Comparison of ENCODE assay signal across 8 mouse cellular contexts in the genomic region with DNA sequence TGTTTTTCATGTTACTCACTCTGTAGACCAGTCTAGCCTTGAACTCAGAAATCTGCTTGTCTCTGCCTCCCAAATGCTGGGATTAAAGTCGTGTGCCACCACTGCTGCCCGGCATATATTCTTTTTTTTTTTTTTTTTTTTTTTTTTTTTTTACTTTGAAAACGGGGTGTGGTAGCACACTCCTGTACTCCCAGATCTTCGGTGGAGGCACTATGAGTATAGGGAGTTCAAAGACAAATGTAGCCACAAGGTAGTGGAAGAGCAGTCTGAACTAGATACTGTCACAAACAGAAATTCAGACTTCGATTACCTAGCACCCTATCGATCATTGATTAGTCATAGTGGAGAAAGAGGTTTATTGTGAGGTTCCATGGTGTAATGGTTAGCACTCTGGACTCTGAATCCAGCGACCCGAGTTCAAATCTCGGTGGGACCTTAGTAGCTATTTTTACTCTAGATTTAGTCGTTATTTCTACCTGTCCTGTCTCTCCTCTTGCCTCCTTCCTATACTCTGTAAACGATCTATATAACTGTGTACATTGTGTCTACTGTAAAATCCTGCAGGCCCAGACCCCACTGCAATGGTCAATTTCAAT. TPM values are rescaled to one million over a fixed set of nuclear protein-coding genes. Genes with fewer than 3 reads are reported as not detected.
DNase-seq lines count a peak whose midpoint lies in the region; ATAC-seq and TF ChIP-seq lines count a peak whose summit lies in the region.

No protein-coding gene starts in this region.

- H3K4me1 ChIP-seq in lung, embryonic 16.5 days (replicated peaks; ENCODE audit: control insufficient read depth, insufficient read depth, low read length): peaks cover 7% of the 10 kb centered on the region; the same call in 1 of the 2 replicates
- H3K4me1 ChIP-seq in MEL (ENCODE audit: control insufficient read depth in 1 of 2, insufficient read depth in 2 of 2, low read length in 2 of 2): peaks cover 0 to 3% of the 10 kb centered on the region in 2 experiments; a peak in 2 of 4 replicates
- H3K4me1 ChIP-seq in embryonic facial prominence, embryonic 13.5 days: peaks cover 3% of the 10 kb centered on the region; the same call in 1 of the 2 replicates
- H3K4me1 ChIP-seq in liver, embryonic 15.5 days (replicated peaks): peaks cover 41% of the 10 kb centered on the region
- H3K4me1 ChIP-seq in hindbrain, postnatal 0 days (ENCODE audit: insufficient read depth, low read length): no peaks in the 10 kb centered on the region

- H3K36me3 ChIP-seq in lung, embryonic 16.5 days (ENCODE audit: control insufficient read depth, insufficient read depth, low read length): no peaks in the 10 kb centered on the region
- peaks cover 0 to 9% of the 10 kb centered on the region in 2 experiments; a peak in 2 of 4 replicates for H3K36me3 ChIP-seq in MEL (ENCODE audit: control insufficient read depth in 1 of 2, insufficient read depth in 2 of 2, low read length in 2 of 2)
- no peaks in the 10 kb centered on the region for H3K36me3 ChIP-seq in embryonic facial prominence, embryonic 13.5 days
- no peaks in the 10 kb centered on the region for H3K36me3 ChIP-seq in liver, embryonic 15.5 days (replicated peaks)
- no peaks in the 10 kb centered on the region for H3K36me3 ChIP-seq in hindbrain, postnatal 0 days (ENCODE audit: insufficient read depth, low read length)

- H3K79me2 ChIP-seq in MEL (ENCODE audit: control insufficient read depth, insufficient read depth, low read length, poor library complexity): no peaks in the 10 kb centered on the region

- TF ChIP-seq RAD21 in MEL (IDR thresholded peaks at IDR 0.05; ENCODE audit: low read depth, low read length): no peak

- H3K9me3 ChIP-seq in lung, embryonic 16.5 days (ENCODE audit: control insufficient read depth, low read length): no peaks in the 10 kb centered on the region
- no peaks in the 10 kb centered on the region for H3K9me3 ChIP-seq in MEL (replicated peaks; ENCODE audit: insufficient read depth, low read length)
- H3K9me3 ChIP-seq in embryonic facial prominence, embryonic 13.5 days: no peaks in the 10 kb centered on the region
- H3K9me3 ChIP-seq in liver, embryonic 15.5 days (replicated peaks): no peaks in the 10 kb centered on the region
- H3K9me3 ChIP-seq in hindbrain, postnatal 0 days (ENCODE audit: low read length): no peaks in the 10 kb centered on the region

- H3K27me3 ChIP-seq in lung, embryonic 16.5 days (ENCODE audit: control insufficient read depth, insufficient read depth, low read depth, low read length): peaks cover 5% of the 10 kb centered on the region
- H3K27me3 ChIP-seq in MEL (ENCODE audit: control insufficient read depth in 1 of 2, insufficient read depth in 2 of 2, low read length in 2 of 2): no peaks in the 10 kb centered on the region
- H3K27me3 ChIP-seq in embryonic facial prominence, embryonic 13.5 days: peaks cover 27% of the 10 kb centered on the region
- H3K27me3 ChIP-seq in liver, embryonic 15.5 days: peaks cover 22% of the 10 kb centered on the region
- H3K27me3 ChIP-seq in hindbrain, postnatal 0 days (ENCODE audit: insufficient read depth, low read length): peaks cover 31% of the 10 kb centered on the region

- H3K9ac ChIP-seq in lung, embryonic 16.5 days (ENCODE audit: low read length): no peak overlapping the region
- no peak overlapping the region for H3K9ac ChIP-seq in MEL (ENCODE audit: control insufficient read depth, low read depth, low read length, poor library complexity, severe bottlenecking)
- no peak overlapping the region for H3K9ac ChIP-seq in embryonic facial prominence, embryonic 13.5 days
- no peak overlapping the region for H3K9ac ChIP-seq in liver, embryonic 15.5 days
- H3K9ac ChIP-seq in hindbrain, postnatal 0 days (replicated peaks; ENCODE audit: low read length): no peak overlapping the region

- H3K27ac ChIP-seq in lung, embryonic 16.5 days (ENCODE audit: low read length): no peak overlapping the region
- H3K27ac ChIP-seq in MEL (ENCODE audit: control insufficient read depth, low read depth, low read length): no peak overlapping the region
- no peak overlapping the region for H3K27ac ChIP-seq in embryonic facial prominence, embryonic 13.5 days
- H3K27ac ChIP-seq in liver, embryonic 15.5 days (replicated peaks): no peak overlapping the region
- no peak overlapping the region for H3K27ac ChIP-seq in hindbrain, postnatal 0 days

- no peak for TF ChIP-seq CTCF in MEL (IDR thresholded peaks at IDR 0.05 in 2 of 3, conservative IDR thresholded peaks at IDR 0.05 in 1 of 3; ENCODE audit: control insufficient read depth in 1 of 3, insufficient read depth in 1 of 3, low read depth in 2 of 3, low read length in 3 of 3, poor library complexity in 1 of 3, severe bottlenecking in 1 of 3)
- no peak for TF ChIP-seq CTCF in hindbrain, postnatal 0 days (IDR thresholded peaks at IDR 0.05; ENCODE audit: low read depth)

- whole genome bisulfite sequencing in lung, embryonic 16.5 days: 6% methylated on average over 11 of the region's 11 CpGs
- 5% methylated on average over 11 of the region's 11 CpGs for WGBS in embryonic facial prominence, embryonic 13.5 days
- 1% methylated on average over 11 of the region's 11 CpGs for WGBS in liver, embryonic 15.5 days (ENCODE audit: insufficient replicate concordance)
- WGBS in hindbrain, postnatal 0 days: 12% methylated on average over 11 of the region's 11 CpGs

- peak overlapping the region; percentile 85; the same call in 1 of the 2 replicates for H3K4me2 ChIP-seq in lung, embryonic 16.5 days (ENCODE audit: low read depth, low read length)
- 0 out of 2 replicates have a peak overlapping the region, but pooled peaks have one; percentile 66 for H3K4me2 ChIP-seq in embryonic facial prominence, embryonic 13.5 days
- peak overlapping the region; percentile 84 for H3K4me2 ChIP-seq in liver, embryonic 15.5 days
- H3K4me2 ChIP-seq in hindbrain, postnatal 0 days (ENCODE audit: low read depth, low read length): no peak overlapping the region

- H3K4me3 ChIP-seq in lung, embryonic 16.5 days (ENCODE audit: low read length): no peak overlapping the region
- H3K4me3 ChIP-seq in MEL (ENCODE audit: control insufficient read depth in 1 of 2, insufficient read depth in 1 of 2, low read depth in 2 of 2, low read length in 2 of 2): peak overlapping the region; percentile 4 to 84; a peak in 3 of 4 replicates
- no peak overlapping the region for H3K4me3 ChIP-seq in embryonic facial prominence, embryonic 13.5 days
- H3K4me3 ChIP-seq in liver, embryonic 15.5 days (replicated peaks): peak overlapping the region; percentile 63
- H3K4me3 ChIP-seq in hindbrain, postnatal 0 days (ENCODE audit: low read length): no peak overlapping the region

- no peak for DNase-seq in lung, adult 18-20 months
- DNase-seq in MEL (ENCODE audit: low read depth, low spot score): peak; percentile 76
- no peak for DNase-seq in right cerebral cortex, postnatal 4 days
- DNase-seq in adrenal gland, postnatal 4 days (ENCODE audit: low spot score in 2 of 2): no peak
- no peak for DNase-seq in hindbrain, postnatal 0 days (ENCODE audit: low spot score)

- no peak for TF ChIP-seq POLR2A in MEL (IDR thresholded peaks at IDR 0.05; ENCODE audit: control insufficient read depth in 1 of 2, insufficient read depth in 1 of 2, low read depth in 1 of 2, low read length in 2 of 2, poor library complexity in 1 of 2)

- no peak for ATAC-seq in lung, embryonic 16.5 days (ENCODE audit: low read depth)
- ATAC-seq in embryonic facial prominence, embryonic 13.5 days (ENCODE audit: insufficient number of reproducible peaks, insufficient read depth, low FRiP score, low TSS enrichment, low read depth): no peak
- peak; percentile 35; the same call in 1 of the 2 replicates for ATAC-seq in liver, embryonic 15.5 days (ENCODE audit: insufficient read depth)
- no peak for ATAC-seq in hindbrain, postnatal 0 days

- TF ChIP-seq EP300 in MEL (IDR thresholded peaks at IDR 0.05; ENCODE audit: low read depth in 1 of 2, low read length in 2 of 2): no peak

TF ChIP-seq in MEL, 35 proteins besides CTCF, POLR2A, EP300 and RAD21:
- TF ChIP-seq GABPA (IDR thresholded peaks at IDR 0.05; ENCODE audit: low read depth, low read length): no peak
- no peak for TF ChIP-seq ELF1 (IDR thresholded peaks at IDR 0.05; ENCODE audit: low read depth, low read length)
- TF ChIP-seq TBP (IDR thresholded peaks at IDR 0.05; ENCODE audit: low read depth, low read length): peak; percentile 100
- TF ChIP-seq NRF1 (IDR thresholded peaks at IDR 0.05; ENCODE audit: insufficient read depth, low read depth, low read length, poor library complexity, severe bottlenecking): no peak

RNA-seq across cellular contexts. Expression of gene Zfp184, which starts 25.0 kb away (rescaled TPM):
- 7.9 and 12.5 TPM in 2 replicates for polyA plus RNA-seq in lung, embryonic 16.5 days (2015; fragmentation: Nextera tagmentation; extraction: Ambion mirVana)
- 0.42 and 0.52 TPM in 2 replicates for total RNA-seq in MEL (2012; rRNA removed)
- 1 to 10 TPM in 1 of 2 experiments, not detected in 1; 1.0 TPM for polyA plus RNA-seq in MEL (2012; ENCODE audit: insufficient read depth in 1 of 2, insufficient read length in 2 of 2, low read depth in 1 of 2, low replicate concordance in 2 of 2, missing spikeins in 1 of 2)
- 16.8 and 18.0 TPM in 2 replicates for polyA plus RNA-seq in embryonic facial prominence, embryonic 13.5 days (2015; fragmentation: Nextera tagmentation; extraction: Ambion mirVana)
- 0.59 and 0.71 TPM in 2 replicates for polyA plus RNA-seq in liver, embryonic 15.5 days (2015; fragmentation: Nextera tagmentation; extraction: Ambion mirVana)
- total RNA-seq in adrenal gland, postnatal 4 days (2021): 1 to 10 TPM; 3.8 to 4.7 TPM
- total RNA-seq in hindbrain, postnatal 0 days (2014; rRNA removed): 9.3 and 13.5 TPM in 2 replicates
- polyA plus RNA-seq in hindbrain, postnatal 0 days (2015; fragmentation: Nextera tagmentation; extraction: Ambion mirVana): 7.8 and 9.6 TPM in 2 replicates

Comparison
In these comparisons a context has a peak if more than half of its experiments do, and no peak if none do; other contexts are left out.
1. H3K4me3 ChIP-seq: peak in MEL (2 of 2) and liver, embryonic 15.5 days (single experiment); none in lung, embryonic 16.5 days (single experiment), embryonic facial prominence, embryonic 13.5 days (single experiment) and hindbrain, postnatal 0 days (single experiment).